Mouse (Mus musculus): ENCODE measurements around the gene Vsnl1.

DNA sequence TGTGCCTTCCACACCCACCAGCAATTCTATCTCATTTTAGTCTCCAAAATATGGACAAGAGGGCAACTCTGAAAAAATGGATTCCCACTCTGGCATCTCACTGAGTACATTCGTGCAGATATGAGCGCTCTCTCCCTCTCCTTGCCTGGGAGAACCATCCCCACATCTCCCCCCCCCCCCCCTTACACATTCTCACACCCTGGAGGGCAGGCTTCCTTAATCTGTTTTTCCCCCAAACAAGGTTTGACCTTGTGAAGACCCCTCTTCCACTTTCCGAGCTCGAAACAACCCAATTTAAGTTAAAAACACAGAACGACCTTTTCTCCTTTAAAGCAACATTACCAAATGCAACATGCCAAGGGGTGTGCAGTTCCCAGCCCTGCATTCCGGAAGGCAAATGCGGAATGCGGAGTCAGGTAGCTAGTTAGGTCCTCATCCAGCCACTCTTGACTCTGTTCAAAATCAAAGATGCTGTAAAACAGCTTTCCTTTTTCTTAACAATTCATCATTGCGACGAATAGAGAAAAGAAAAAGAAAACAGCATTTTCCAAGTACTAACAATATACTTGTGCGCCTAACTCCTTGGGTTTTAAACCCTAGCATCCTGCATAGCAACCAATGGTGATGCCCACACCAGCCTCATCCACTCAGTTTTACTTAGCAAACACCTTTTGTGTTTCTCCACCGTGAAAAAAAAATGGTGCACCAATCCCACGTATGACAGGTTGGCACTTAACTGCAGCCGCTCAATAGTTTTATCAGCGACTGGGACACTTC is 979 bp downstream of the Vsnl1 start:
- TF ChIP-seq CTCF (IDR thresholded peaks at IDR 0.05; ENCODE audit: insufficient read depth, low read length) (no peak), POLR2A (IDR thresholded peaks at IDR 0.05; ENCODE audit: borderline replicate concordance, extremely low read depth, low read depth, low read length) (no peak)

All from lung, adult 2 months (tissue).